Mouse (Mus musculus): ENCODE measurements around the gene Gpr61.

The Gpr61 gene

GRCm38 (mm10) chr3:108126327-108126726 lies 28.4 kb downstream of the Gpr61 start:
- no peak for DNase-seq

- DNase-seq, result no peak
These were observed 30.6 kb downstream of the Gpr61 start for GRCm38 (mm10) chr3:108124131-108124530.

DNA sequence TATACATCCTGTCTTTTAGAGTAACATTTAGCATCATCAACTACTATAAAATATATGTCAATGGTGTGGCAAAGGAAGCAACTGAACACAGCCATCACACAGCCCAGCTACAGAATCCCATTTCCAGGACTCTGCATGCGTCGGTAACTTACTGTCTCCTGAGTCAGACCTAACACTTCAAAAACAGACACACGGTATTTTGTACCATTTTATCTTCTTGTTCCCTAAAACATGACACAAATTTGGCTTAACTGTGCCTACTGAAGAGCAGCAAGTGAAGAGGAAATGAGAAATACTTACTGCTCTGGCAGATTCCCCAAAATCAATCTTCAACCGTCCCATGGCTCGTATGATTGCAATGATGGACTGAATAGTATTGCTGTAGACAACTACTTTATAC lies 31.4 kb downstream of the Gpr61 start:
- DNase-seq, result no peak

DNA sequence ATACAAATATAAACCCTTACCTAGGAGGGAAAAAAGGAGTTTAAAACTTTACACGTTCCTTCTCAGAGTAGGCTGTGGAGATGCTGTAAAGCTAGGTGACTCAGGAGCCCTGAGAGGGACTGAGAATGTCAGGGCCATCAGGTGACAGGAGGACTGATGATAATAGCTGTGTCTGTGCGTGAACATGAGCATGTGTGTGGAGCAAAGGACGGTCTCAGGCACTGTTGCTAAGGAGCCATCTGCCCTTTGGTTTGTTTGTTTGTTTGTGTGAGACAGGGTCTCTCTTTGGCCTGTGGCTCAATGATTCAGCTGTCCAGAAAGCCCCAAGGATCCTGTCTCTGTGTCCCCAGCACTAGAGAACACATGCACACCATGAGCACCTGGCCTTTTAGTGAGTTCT lies 33.6 kb downstream of the Gpr61 start:
- DNase-seq, result no peak

- DNase-seq, result no peak
These were observed 37.2 kb downstream of the Gpr61 start for GRCm38 (mm10) chr3:108117465-108117864.

- no peak for DNase-seq
These were observed 40.9 kb downstream of the Gpr61 start for GRCm38 (mm10) chr3:108113591-108114289.

DNA sequence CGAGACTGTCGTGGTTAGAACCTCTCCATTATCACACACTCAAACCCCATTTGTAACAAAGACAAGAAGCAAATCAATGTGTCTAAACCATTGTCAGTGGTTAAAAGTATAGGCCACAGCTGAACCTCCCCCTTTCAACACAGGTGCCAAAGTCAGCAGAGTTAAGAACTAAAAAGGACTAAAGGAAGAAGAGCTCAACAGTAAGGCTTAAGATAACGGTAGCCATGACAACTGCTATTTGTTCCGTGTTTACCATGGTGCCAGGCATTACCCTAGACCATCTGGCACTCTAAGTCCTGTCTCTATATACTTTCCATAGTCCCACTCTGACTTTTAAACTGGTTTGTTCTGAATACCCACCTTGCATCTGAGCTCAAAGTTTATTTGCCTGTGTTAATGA lies 42.0 kb downstream of the Gpr61 start:
- no peak for DNase-seq

GRCm38 (mm10) chr3:108112246-108112645 lies 42.4 kb downstream of the Gpr61 start:
- DNase-seq, result no peak

DNA sequence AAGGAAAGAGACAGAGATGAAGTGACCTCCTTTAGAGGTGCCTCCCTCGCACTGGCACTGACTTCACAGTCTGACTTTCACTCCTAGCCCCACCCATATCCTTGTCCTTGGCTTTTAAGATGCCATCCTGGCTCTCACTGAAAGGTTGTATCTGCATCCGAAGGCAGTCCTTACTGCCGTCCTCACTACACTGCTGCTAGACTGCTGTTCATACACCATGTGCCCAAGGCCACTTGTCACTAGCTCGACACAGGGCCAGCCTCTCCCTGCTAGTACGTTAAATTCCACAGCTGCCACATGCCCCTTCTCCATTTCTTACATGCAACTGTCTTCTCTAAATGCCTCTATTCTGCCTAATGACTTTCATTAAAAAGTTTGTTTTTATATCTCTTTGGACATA lies 43.4 kb downstream of the Gpr61 start:
- DNase-seq, result no peak

- DNase-seq, result no peak
These were observed 49.4 kb downstream of the Gpr61 start for GRCm38 (mm10) chr3:108105281-108105680.

DNA sequence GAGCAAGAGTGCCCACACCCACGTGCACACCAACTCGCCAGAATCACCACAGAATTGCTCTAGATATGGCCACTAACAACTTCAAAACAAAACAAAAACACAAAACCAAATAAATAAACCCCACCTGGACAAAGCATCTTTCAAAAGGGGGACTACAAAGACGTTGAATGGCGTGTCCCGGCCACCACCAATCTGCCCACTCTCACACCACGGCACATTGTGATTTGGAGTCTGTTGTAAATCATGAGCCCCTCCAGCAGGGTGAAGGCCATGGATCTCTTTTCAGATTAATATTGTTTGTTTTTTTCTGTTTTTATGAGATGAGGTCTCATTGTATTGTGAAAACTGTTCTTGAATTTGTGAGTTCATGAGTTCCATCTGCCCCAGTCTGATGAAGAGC lies 52.6 kb downstream of the Gpr61 start:
- no peak for DNase-seq

DNA sequence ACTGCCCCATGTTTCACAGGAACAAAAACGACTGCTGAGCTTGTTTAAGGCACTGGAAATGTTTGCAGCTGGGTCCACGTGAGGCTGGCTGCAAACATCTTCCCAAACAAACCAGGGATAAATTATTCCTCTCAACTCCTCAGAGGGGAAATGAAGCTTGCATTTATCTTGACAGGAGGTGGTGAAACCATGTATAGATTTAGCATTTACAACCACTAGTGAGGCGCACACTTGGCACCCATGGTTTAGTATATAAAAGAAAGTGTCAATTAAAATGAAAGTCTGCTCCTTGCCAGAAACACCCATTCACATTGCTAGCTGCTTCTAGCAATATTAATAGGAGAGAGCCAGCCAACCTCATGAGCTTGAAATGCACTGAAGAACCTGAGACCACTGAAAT lies 53.1 kb downstream of the Gpr61 start:
- no peak for DNase-seq
